Mouse (Mus musculus) embryonic fibroblast, embryonic 13.5 days (primary cell): ENCODE measurements around the gene Xpo6.

Experiments
- CTCF ChIP-seq: IDR thresholded peaks from 2 replicates; pipeline ENCODE4 v1.5.1; 2011; ENCODE audit warnings: mild to moderate bottlenecking, control low read depth, low read length, moderate library complexity, borderline replicate concordance; ENCODE audit not compliant: insufficient read depth
- POLR2A ChIP-seq: IDR thresholded peaks from 2 replicates; pipeline ENCODE4 v1.6.1; 2011; ENCODE audit warnings: low read depth, mild to moderate bottlenecking, control low read depth, low read length, moderate library complexity

DNA sequence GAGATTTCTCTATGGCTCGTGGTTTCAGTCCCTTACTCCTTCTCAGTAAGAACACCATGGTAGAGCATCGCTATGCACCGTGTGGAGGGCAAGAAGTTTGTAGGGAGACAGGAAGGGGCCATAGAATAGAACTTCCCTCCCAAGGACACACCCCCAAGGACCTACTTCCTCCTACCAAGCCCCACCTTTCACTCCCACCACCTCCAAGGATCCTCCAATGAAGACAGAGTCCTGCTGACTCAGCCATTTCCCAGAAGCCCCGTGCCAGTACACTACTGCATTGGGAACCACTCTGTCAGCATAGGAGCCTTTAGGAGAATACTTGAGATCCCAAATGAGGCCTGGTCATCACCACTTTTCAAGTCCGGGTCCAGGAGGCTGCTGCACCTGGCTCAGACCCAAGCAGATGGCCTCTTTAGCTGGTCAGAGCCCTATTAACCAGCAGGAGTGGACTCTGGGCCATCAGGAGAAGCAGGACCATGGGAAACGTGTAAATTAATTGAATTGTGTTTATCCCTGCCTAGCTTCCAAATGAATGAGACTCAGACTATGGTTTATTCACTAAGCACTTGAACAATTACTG is 44.0 kb upstream of the Xpo6 start:
- no peak for TF ChIP-seq POLR2A
- TF ChIP-seq CTCF, result no peak
